Mouse (Mus musculus) liver, embryonic 14.5 days (tissue): ENCODE results near the gene Ddx43. TPM values are rescaled to one million over a fixed set of nuclear protein-coding genes. Genes with fewer than 3 reads are reported as not detected.
"Not testable (repeated sequence)": the region's sequence is repeated elsewhere in the genome, so short reads cannot be mapped to it uniquely, and the experiment has no call there.

Experiments
- ATAC-seq: fragments of 200-750 bp; cut with Nextera tagmentation; 2 replicates; pipeline ENCODE4 v1.8.0; 2017; ENCODE audit warnings: moderate number of reproducible peaks, mild to moderate bottlenecking, moderate library complexity; ENCODE audit not compliant: insufficient read depth
- DNase-seq, 3 experiments: peaks; one replicate each; pipeline ENCODE4 v3.0.0-alpha.2; 2012 to 2013; ENCODE audit warnings: low read depth in 3 of 3, low spot score in 3 of 3
- H3K27ac ChIP-seq: fragments of 300-500 bp; sonication (generic); 2 replicates; pipeline ENCODE4 v1.5.1; 2014; ENCODE audit warnings: moderate library complexity, mild to moderate bottlenecking, control low read depth, inconsistent platforms
- H3K27me3 ChIP-seq: fragments of 300-500 bp; sonication (generic); 2 replicates; pipeline ENCODE4 v1.6.1; 2014; ENCODE audit warnings: mild to moderate bottlenecking, low read length, moderate library complexity; ENCODE audit not compliant: control insufficient read depth, insufficient read depth
- H3K36me3 ChIP-seq: fragments of 300-500 bp; sonication (generic); replicated peaks from 2 replicates; pipeline ENCODE4 v1.6.1; 2014; ENCODE audit warnings: low read depth; ENCODE audit not compliant: control insufficient read depth, insufficient read depth
- H3K4me1 ChIP-seq, 2 experiments: fragments of 200-500 bp in 1 of 2; fragments of 300-500 bp in 1 of 2; sonication (generic) in 1 of 2; replicated peaks; 2 replicates each; pipeline ENCODE4 v1.6.1; 2012 to 2014; ENCODE audit warnings: antibody characterized with exemption in 1 of 2, inconsistent platforms in 1 of 2, low read length in 1 of 2; ENCODE audit not compliant: control insufficient read depth in 2 of 2, insufficient read depth in 2 of 2
- H3K4me2 ChIP-seq: fragments of 300-500 bp; sonication (generic); 2 replicates; pipeline ENCODE4 v1.6.1; 2014; ENCODE audit warnings: low read depth, mild to moderate bottlenecking, control low read depth, moderate library complexity
- H3K4me3 ChIP-seq, 2 experiments: fragments of 200-500 bp in 1 of 2; fragments of 300-500 bp in 1 of 2; sonication (generic) in 1 of 2; 2 replicates each; pipeline ENCODE4 v1.5.1; 2012 to 2014; ENCODE audit warnings: low read depth in 2 of 2, low read length in 2 of 2, mild to moderate bottlenecking in 2 of 2, control low read depth in 1 of 2, inconsistent platforms in 1 of 2, moderate library complexity in 1 of 2; ENCODE audit not compliant: insufficient read depth in 1 of 2
- H3K9ac ChIP-seq: fragments of 300-500 bp; sonication (generic); replicated peaks from 2 replicates; pipeline ENCODE4 v1.6.1; 2014; ENCODE audit warnings: mild to moderate bottlenecking, control low read depth, moderate library complexity
- H3K9me3 ChIP-seq: fragments of 300-500 bp; sonication (generic); 2 replicates; pipeline ENCODE4 v1.6.1; 2016; ENCODE audit warnings: low read length, mixed read lengths; ENCODE audit not compliant: control insufficient read depth
- CTCF ChIP-seq: IDR thresholded peaks from 2 replicates; pipeline ENCODE4 v1.5.1; 2016; ENCODE audit warnings: antibody characterized with exemption, low read depth, control low read depth
- EP300 ChIP-seq: IDR thresholded peaks from 2 replicates; pipeline ENCODE4 v1.6.1; 2016; ENCODE audit warnings: antibody characterized with exemption, low read depth
- WGBS: fragments of 180-500 bp; shearing (Covaris S2); extraction: QIAGEN DNeasy Blood & Tissue Kit; methylation state at CpG from one replicate; pipeline ENCODE4 v1.1.7; 2014; ENCODE audit not compliant: insufficient replicate concordance; 5-methylcytosine and 5-hydroxymethylcytosine counted together
- polyA plus RNA-seq, 2 experiments: library from polyadenylated mRNA; depleted of rRNA in 1 of 2; stranded (reverse) in 1 of 2; unstranded in 1 of 2; fragments of >200 nt; fragmentation: Nextera tagmentation in 1 of 2; extraction: Ambion mirVana in 1 of 2; gene quantifications; 2 replicates each; pipeline versions ENCODE4 v1.2.1 to v1.2.3; 2012 to 2014

Gene Ddx43
- polyA plus RNA-seq (2012; rRNA removed), result 0.02 TPM in 1 of 2 replicates, not detected in the other
- polyA plus RNA-seq (2014; fragmentation: Nextera tagmentation; extraction: Ambion mirVana), result not detected in 2 replicates

- no peaks in the 10 kb centered on the region for H3K36me3 ChIP-seq
- peak in 1 of 3 experiments; percentile 4 for DNase-seq
- peaks cover 43% of the 10 kb centered on the region for H3K27me3 ChIP-seq
- no peaks in the 10 kb centered on the region for H3K4me1 ChIP-seq
- TF ChIP-seq EP300 (no peak), CTCF (no peak)
- no peaks in the 10 kb centered on the region for H3K9me3 ChIP-seq
- peak; percentile 51; the same call in 1 of the 2 replicates for ATAC-seq
- WGBS, result 2% methylated on average over 93 of the region's 93 CpGs
- H3K27ac ChIP-seq, result no peak within 1 kb of the TSS
- H3K4me2 ChIP-seq, result peak within 1 kb of the TSS; percentile 35
- no peak within 1 kb of the TSS for H3K9ac ChIP-seq
- peak within 1 kb of the TSS in 1 of 2 experiments; percentile 22; a peak in 2 of 4 replicates for H3K4me3 ChIP-seq
Observed at GRCm38 (mm10) chr9:78395630-78396351, at the start of gene Ddx43. TSS of gene Ddx43 (plus strand) at chr9:78395777.

GRCm38 (mm10) chr9:78347004-78347403, 48.6 kb upstream of the Ddx43 start:
- ATAC-seq (no peak), DNase-seq (no peak)
- H3K27ac ChIP-seq, result no peak overlapping the region
- WGBS, result 29% methylated on average over 3 of the region's 3 CpGs
- H3K4me1 ChIP-seq, result no peaks in the 10 kb centered on the region
- no peak overlapping the region for H3K9ac ChIP-seq
- no peaks in the 10 kb centered on the region for H3K9me3 ChIP-seq
- H3K4me2 ChIP-seq, result no peak overlapping the region
- no peaks in the 10 kb centered on the region for H3K27me3 ChIP-seq
- TF ChIP-seq EP300 (no peak), CTCF (no peak)
- no peaks in the 10 kb centered on the region for H3K36me3 ChIP-seq
- no peak overlapping the region for H3K4me3 ChIP-seq

- not testable (repeated sequence) for H3K4me1 ChIP-seq, H3K4me3 ChIP-seq, H3K4me2 ChIP-seq, ATAC-seq, DNase-seq, H3K36me3 ChIP-seq, H3K9ac ChIP-seq, H3K27me3 ChIP-seq, H3K27ac ChIP-seq, H3K9me3 ChIP-seq
- WGBS, result 34% methylated on average over 6 of the region's 6 CpGs
Observed at GRCm38 (mm10) chr9:78348206-78349004, 47.2 kb upstream of the Ddx43 start.

- not testable (repeated sequence) for H3K9me3 ChIP-seq, H3K4me2 ChIP-seq, H3K9ac ChIP-seq, H3K4me3 ChIP-seq, H3K4me1 ChIP-seq, H3K27ac ChIP-seq, DNase-seq, H3K27me3 ChIP-seq, ATAC-seq, H3K36me3 ChIP-seq
- 52% methylated on average over 3 of the region's 3 CpGs for WGBS
Observed at GRCm38 (mm10) chr9:78349141-78349540, 46.4 kb upstream of the Ddx43 start.

GRCm38 (mm10) chr9:78350007-78350406, 45.6 kb upstream of the Ddx43 start:
- H3K4me1 ChIP-seq, H3K27me3 ChIP-seq, ATAC-seq, H3K27ac ChIP-seq, DNase-seq, H3K4me3 ChIP-seq, H3K9ac ChIP-seq, H3K9me3 ChIP-seq, H3K36me3 ChIP-seq, H3K4me2 ChIP-seq: not testable (repeated sequence)
